Mouse (Mus musculus): ENCODE data around the gene Gm5767. TPM values are rescaled to one million over a fixed set of nuclear protein-coding genes. Genes with fewer than 3 reads are reported as not detected.

Gene Gm5767
- polyA plus RNA-seq, 2 experiments: 0.07 TPM; not detected in 1

DNA sequence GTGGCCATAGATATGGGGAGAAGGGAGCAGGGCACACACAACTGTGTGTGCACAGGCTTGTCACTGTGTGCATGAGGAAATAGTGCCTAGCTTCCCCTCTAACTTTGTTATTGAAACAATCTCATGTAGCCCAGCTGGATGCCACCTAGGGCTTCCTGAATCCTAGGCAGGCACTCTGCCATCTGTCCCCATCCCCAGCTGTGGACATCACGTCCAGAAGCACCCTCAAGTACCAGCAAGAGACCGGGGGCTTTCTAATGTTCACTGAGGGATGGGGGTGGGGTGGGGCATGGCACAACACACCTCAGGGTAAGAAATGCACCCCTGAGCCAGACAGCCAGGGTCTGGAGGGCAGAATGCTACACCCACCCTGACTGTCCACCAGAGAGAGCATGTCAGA is 12.2 kb upstream of the Gm5767 start:
- H3K4me2 ChIP-seq (ENCODE audit: low read depth): no peak overlapping the region
- 69% methylated on average over 2 of the region's 2 CpGs for WGBS (ENCODE audit: insufficient replicate concordance)
- H3K27ac ChIP-seq: no peak overlapping the region; the same call in 1 of the 2 replicates
- H3K9me3 ChIP-seq (ENCODE audit: control insufficient read depth, low read length): no peaks in the 10 kb centered on the region
- H3K27me3 ChIP-seq (ENCODE audit: control insufficient read depth, insufficient read depth, low read length): no peaks in the 10 kb centered on the region
- peaks cover 16% of the 10 kb centered on the region for H3K36me3 ChIP-seq (replicated peaks; ENCODE audit: control insufficient read depth, insufficient read depth, low read depth)
- H3K4me1 ChIP-seq (replicated peaks; ENCODE audit: control insufficient read depth in 2 of 2, insufficient read depth in 2 of 2, low read length in 1 of 2): peaks cover 27 to 46% of the 10 kb centered on the region in 2 experiments
- ATAC-seq (ENCODE audit: insufficient read depth): no peak
- no peak for TF ChIP-seq CTCF (IDR thresholded peaks at IDR 0.05; ENCODE audit: low read depth)
- no peak for TF ChIP-seq EP300 (IDR thresholded peaks at IDR 0.05; ENCODE audit: low read depth)
- no peak for DNase-seq (ENCODE audit: low read depth in 3 of 3, low spot score in 3 of 3)
- H3K9ac ChIP-seq (replicated peaks): no peak overlapping the region
- no peak overlapping the region for H3K4me3 ChIP-seq (ENCODE audit: insufficient read depth in 1 of 2, low read depth in 2 of 2, low read length in 2 of 2)

DNA sequence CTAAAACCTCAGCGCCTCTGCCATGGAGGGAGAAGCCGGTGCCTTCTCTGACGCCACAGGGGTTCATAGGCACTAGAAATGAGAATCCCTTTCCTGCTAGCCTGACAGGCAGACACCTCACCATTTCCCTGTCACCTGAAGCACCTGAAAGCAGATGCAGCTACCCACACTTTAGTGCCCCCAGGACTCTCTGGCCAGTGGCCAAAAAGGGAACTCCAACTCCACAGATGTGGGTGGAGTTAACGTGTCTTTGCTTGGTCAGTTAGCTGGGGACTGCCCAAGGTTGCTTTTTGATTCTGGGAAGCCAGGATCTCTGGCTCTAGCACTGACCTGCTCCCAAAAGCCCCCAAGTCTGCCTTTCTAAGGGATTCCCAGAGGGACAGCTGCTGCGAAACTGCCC is 11.1 kb upstream of the Gm5767 start:
- DNase-seq (ENCODE audit: low read depth in 3 of 3, low spot score in 3 of 3) (no peak), ATAC-seq (ENCODE audit: insufficient read depth) (no peak)
- peak overlapping the region; percentile 95 for H3K4me2 ChIP-seq (ENCODE audit: low read depth)
- no peak for TF ChIP-seq CTCF (IDR thresholded peaks at IDR 0.05; ENCODE audit: low read depth)
- no peak for TF ChIP-seq EP300 (IDR thresholded peaks at IDR 0.05; ENCODE audit: low read depth)
- H3K36me3 ChIP-seq (replicated peaks; ENCODE audit: control insufficient read depth, insufficient read depth, low read depth): peaks cover 8% of the 10 kb centered on the region
- H3K9me3 ChIP-seq (ENCODE audit: control insufficient read depth, low read length): no peaks in the 10 kb centered on the region
- no peak overlapping the region for H3K27ac ChIP-seq
- WGBS (ENCODE audit: insufficient replicate concordance): 77% methylated on average over 5 of the region's 5 CpGs
- H3K27me3 ChIP-seq (ENCODE audit: control insufficient read depth, insufficient read depth, low read length): no peaks in the 10 kb centered on the region
- H3K4me1 ChIP-seq (replicated peaks; ENCODE audit: control insufficient read depth in 2 of 2, insufficient read depth in 2 of 2, low read length in 1 of 2): peaks cover 36 to 56% of the 10 kb centered on the region in 2 experiments
- no peak overlapping the region; the same call in 1 of the 2 replicates for H3K9ac ChIP-seq (replicated peaks)
- peak overlapping the region in 1 of 2 experiments; percentile 80; a peak in 2 of 4 replicates for H3K4me3 ChIP-seq (ENCODE audit: insufficient read depth in 1 of 2, low read depth in 2 of 2, low read length in 2 of 2)

DNA sequence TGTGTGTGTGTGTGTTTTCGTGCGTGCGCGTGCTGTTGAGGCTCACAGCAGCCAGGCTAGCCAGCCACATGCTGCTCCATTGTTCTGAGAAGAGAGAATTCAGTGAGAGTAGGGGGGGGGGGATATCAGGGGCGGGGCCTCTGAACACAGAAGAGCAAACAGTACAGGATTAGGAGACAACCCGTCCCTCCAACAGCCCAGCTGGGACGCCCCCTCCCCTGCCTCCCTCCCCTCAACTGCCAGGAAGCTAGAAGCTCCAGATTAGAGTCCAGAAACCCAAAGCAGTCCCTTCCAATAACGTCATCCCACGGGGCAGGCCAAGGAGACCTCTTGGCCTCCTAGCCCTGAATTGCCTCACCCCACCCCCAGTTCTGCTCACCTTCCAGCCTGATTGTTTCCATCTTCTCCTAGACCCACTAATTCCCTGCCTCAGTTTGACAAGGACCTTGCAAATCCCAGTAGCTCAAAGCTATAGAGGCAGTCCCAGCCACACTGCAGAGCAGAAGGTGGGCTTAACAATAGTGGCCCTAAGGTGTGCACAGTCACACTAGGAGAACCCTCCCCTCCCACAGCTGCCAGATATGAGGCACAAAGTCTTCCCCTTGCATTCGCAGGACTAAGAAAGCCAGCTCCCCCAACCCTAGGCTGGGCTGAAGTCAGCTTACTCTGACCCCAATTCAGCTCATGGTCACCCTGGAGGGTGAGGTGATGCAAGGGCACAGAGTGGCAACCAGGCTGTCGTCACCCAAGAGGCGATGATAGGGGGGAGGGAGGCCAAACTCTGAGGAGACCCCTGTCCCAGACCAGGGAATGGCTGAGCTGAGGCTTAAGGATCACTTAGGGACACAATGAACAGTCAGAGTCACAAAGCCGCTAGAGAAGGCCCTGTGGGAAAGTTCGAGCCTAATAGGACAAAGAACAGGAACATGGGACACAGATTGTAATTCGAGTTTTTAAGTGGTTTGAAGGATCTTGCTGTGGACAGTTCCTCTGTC is 10.2 kb upstream of the Gm5767 start:
- peak overlapping the region; percentile 95 for H3K4me2 ChIP-seq (ENCODE audit: low read depth)
- peak overlapping the region; percentile 85 for H3K9ac ChIP-seq (replicated peaks)
- H3K36me3 ChIP-seq (replicated peaks; ENCODE audit: control insufficient read depth, insufficient read depth, low read depth): peaks cover 7% of the 10 kb centered on the region
- 30% methylated on average over 15 of the region's 15 CpGs for WGBS (ENCODE audit: insufficient replicate concordance)
- no peaks in the 10 kb centered on the region for H3K9me3 ChIP-seq (ENCODE audit: control insufficient read depth, low read length)
- ATAC-seq (ENCODE audit: insufficient read depth) (no peak), DNase-seq (ENCODE audit: low read depth in 3 of 3, low spot score in 3 of 3) (no peak)
- peak overlapping the region; percentile 84; the same call in 1 of the 2 replicates for H3K27ac ChIP-seq
- no peaks in the 10 kb centered on the region for H3K27me3 ChIP-seq (ENCODE audit: control insufficient read depth, insufficient read depth, low read length)
- TF ChIP-seq CTCF (IDR thresholded peaks at IDR 0.05; ENCODE audit: low read depth): no peak
- no peak for TF ChIP-seq EP300 (IDR thresholded peaks at IDR 0.05; ENCODE audit: low read depth)
- H3K4me3 ChIP-seq (ENCODE audit: insufficient read depth in 1 of 2, low read depth in 2 of 2, low read length in 2 of 2): peak overlapping the region; percentile 72 to 80
- peaks cover 45 to 64% of the 10 kb centered on the region in 2 experiments for H3K4me1 ChIP-seq (replicated peaks; ENCODE audit: control insufficient read depth in 2 of 2, insufficient read depth in 2 of 2, low read length in 1 of 2)

DNA sequence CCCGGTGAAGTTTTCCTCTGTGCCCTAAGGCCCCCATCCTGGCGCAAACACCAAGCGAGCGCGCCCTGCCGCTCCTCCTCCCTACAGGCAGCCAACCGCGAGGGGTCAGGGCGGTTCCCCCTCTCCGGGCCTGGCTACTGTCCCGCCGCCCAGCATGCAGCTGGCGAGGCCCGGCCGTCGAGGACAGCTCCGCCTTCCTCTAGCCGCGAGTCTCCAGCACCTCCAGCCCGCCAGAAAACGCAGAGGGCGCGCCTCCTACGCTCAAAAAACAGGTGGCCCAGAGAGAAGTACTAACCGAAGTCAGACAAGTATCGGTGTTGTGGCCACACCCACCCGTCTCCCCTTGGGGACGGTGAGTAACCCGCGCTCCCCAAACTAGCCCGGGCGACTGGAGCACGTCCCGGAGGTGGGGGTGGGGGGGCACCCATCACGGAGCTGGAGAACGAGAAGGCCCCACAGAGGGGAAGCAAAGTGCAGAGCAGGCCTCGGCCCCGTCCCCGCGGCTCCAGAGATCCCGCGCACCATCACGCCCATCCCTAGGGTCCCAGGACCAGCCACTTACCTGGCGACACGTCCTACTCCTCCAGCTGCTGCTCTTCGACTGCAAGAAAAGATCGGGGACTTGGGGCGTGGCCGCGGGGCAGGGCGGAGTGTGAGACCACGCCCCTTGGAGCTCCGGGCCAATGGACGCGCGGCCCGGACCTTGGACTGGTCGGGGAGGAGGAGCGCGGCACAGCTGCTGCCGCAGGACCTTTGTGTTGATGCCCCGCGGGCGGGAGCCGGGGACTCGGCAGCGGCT is 8.8 kb upstream of the Gm5767 start, which contains the start of gene Carhsp1:
Gene Carhsp1 (minus strand): TSS at position 605 of the 799 bp plus-strand sequence.
- Histone ChIP-seq H3K9me3 (ENCODE audit: control insufficient read depth, low read length) (no peaks in the 10 kb centered on the region), H3K9ac (replicated peaks) (peak within 1 kb of the TSS; percentile 85), H3K4me1 (replicated peaks; ENCODE audit: control insufficient read depth in 2 of 2, insufficient read depth in 2 of 2, low read length in 1 of 2) (peaks cover 58 to 73% of the 10 kb centered on the region in 2 experiments), H3K4me3 (ENCODE audit: insufficient read depth in 1 of 2, low read depth in 2 of 2, low read length in 2 of 2) (peak within 1 kb of the TSS; percentile 72 to 80), H3K27ac (peak within 1 kb of the TSS; percentile 84), H3K36me3 (replicated peaks; ENCODE audit: control insufficient read depth, insufficient read depth, low read depth) (peaks cover 7% of the 10 kb centered on the region), H3K27me3 (ENCODE audit: control insufficient read depth, insufficient read depth, low read length) (no peaks in the 10 kb centered on the region), H3K4me2 (ENCODE audit: low read depth) (peak within 1 kb of the TSS; percentile 95)
- TF ChIP-seq CTCF (IDR thresholded peaks at IDR 0.05; ENCODE audit: low read depth) (peak; percentile 63), EP300 (IDR thresholded peaks at IDR 0.05; ENCODE audit: low read depth) (no peak)
- ATAC-seq (ENCODE audit: insufficient read depth) (peak; percentile 81), DNase-seq (ENCODE audit: low read depth in 3 of 3, low spot score in 3 of 3) (peak; percentile 92 to 94 (median 93))
- WGBS (ENCODE audit: insufficient replicate concordance): 1% methylated on average over 67 of the region's 67 CpGs
